Mouse (Mus musculus) embryo, embryonic 10 days (tissue): Measurements from ENCODE around the gene Mthfd2l.
A peak's percentile ranks its signal among the peaks of the same experiment; 100 is the strongest.

Experiments
- DNase-seq: peaks from one replicate; pipeline ENCODE4 v3.0.0-alpha.2; 2015; ENCODE audit warnings: low spot score

Gene Mthfd2l

GRCm38 (mm10) chr5:90930971-90931851, at the start of gene Mthfd2l:
TSS of gene Mthfd2l (plus strand) at chr5:90931117.
- peak; percentile 96 for DNase-seq

- DNase-seq: no peak
Observed at GRCm38 (mm10) chr5:90881682-90882081, 49.2 kb upstream of the Mthfd2l start.

- DNase-seq: no peak
Observed at GRCm38 (mm10) chr5:90882146-90882545, 48.8 kb upstream of the Mthfd2l start.

GRCm38 (mm10) chr5:90884628-90885242, 46.2 kb upstream of the Mthfd2l start:
- DNase-seq: no peak

GRCm38 (mm10) chr5:90888661-90889060, 42.3 kb upstream of the Mthfd2l start:
- no peak for DNase-seq

- peak; percentile 64 for DNase-seq
Observed at GRCm38 (mm10) chr5:90890519-90891463, 40.1 kb upstream of the Mthfd2l start, which contains the start of gene Cxcl1. TSS of gene Cxcl1 (plus strand) at chr5:90891241.

GRCm38 (mm10) chr5:90891464-90891813, 39.5 kb upstream of the Mthfd2l start:
- DNase-seq: no peak

- DNase-seq: no peak
Observed at GRCm38 (mm10) chr5:90894231-90894630, 36.7 kb upstream of the Mthfd2l start.

- DNase-seq: no peak
Observed at GRCm38 (mm10) chr5:90897429-90897828, 33.5 kb upstream of the Mthfd2l start.

- DNase-seq: no peak
Observed at GRCm38 (mm10) chr5:90899308-90899707, 31.6 kb upstream of the Mthfd2l start.

- no peak for DNase-seq
Observed at GRCm38 (mm10) chr5:90900147-90900546, 30.8 kb upstream of the Mthfd2l start.

- DNase-seq: no peak
Observed at GRCm38 (mm10) chr5:90900688-90901087, 30.2 kb upstream of the Mthfd2l start.

- DNase-seq: peak; percentile 57
Observed at GRCm38 (mm10) chr5:90902380-90903260, 28.3 kb upstream of the Mthfd2l start.

- DNase-seq: peak; percentile 10
Observed at GRCm38 (mm10) chr5:90903339-90904020, 27.4 kb upstream of the Mthfd2l start, which contains the start of gene Cxcl2. TSS of gene Cxcl2 (plus strand) at chr5:90903871.

GRCm38 (mm10) chr5:90908983-90909382, 21.9 kb upstream of the Mthfd2l start:
- peak; percentile 91 for DNase-seq

GRCm38 (mm10) chr5:90919495-90919894, 11.4 kb upstream of the Mthfd2l start:
- no peak for DNase-seq

GRCm38 (mm10) chr5:90922958-90923357, 8.0 kb upstream of the Mthfd2l start:
- DNase-seq: no peak

GRCm38 (mm10) chr5:90930546-90930945, 371 bp upstream of the Mthfd2l start:
- peak; percentile 29 for DNase-seq

- DNase-seq: peak; percentile 21
Observed at GRCm38 (mm10) chr5:90931911-90932310, 994 bp downstream of the Mthfd2l start.

GRCm38 (mm10) chr5:90936706-90937105, 5.8 kb downstream of the Mthfd2l start:
- DNase-seq: no peak
